Mouse (Mus musculus) liver, embryonic 14.5 days (tissue): ENCODE measurements at regions not wholly inside any gene's neighbourhood (a gene's known extent, or its start where the extent isn't known, plus 50 kb on each side); places are given as distances from the start of the nearest gene placed in this dataset.

Experiments used
- ATAC-seq: fragments of 200-750 bp; cut with Nextera tagmentation; 2 replicates; pipeline ENCODE4 v1.8.0; 2017; ENCODE audit warnings: moderate number of reproducible peaks, mild to moderate bottlenecking, moderate library complexity; ENCODE audit not compliant: insufficient read depth
- DNase-seq, 3 experiments: peaks; one replicate each; pipeline ENCODE4 v3.0.0-alpha.2; 2012 to 2013; ENCODE audit warnings: low read depth in 3 of 3, low spot score in 3 of 3
- H3K27ac ChIP-seq: fragments of 300-500 bp; sonication (generic); 2 replicates; pipeline ENCODE4 v1.5.1; 2014; ENCODE audit warnings: moderate library complexity, mild to moderate bottlenecking, control low read depth, inconsistent platforms
- H3K27me3 ChIP-seq: fragments of 300-500 bp; sonication (generic); 2 replicates; pipeline ENCODE4 v1.6.1; 2014; ENCODE audit warnings: mild to moderate bottlenecking, low read length, moderate library complexity; ENCODE audit not compliant: control insufficient read depth, insufficient read depth
- H3K36me3 ChIP-seq: fragments of 300-500 bp; sonication (generic); replicated peaks from 2 replicates; pipeline ENCODE4 v1.6.1; 2014; ENCODE audit warnings: low read depth; ENCODE audit not compliant: control insufficient read depth, insufficient read depth
- H3K4me1 ChIP-seq, 2 experiments: fragments of 200-500 bp in 1 of 2; fragments of 300-500 bp in 1 of 2; sonication (generic) in 1 of 2; replicated peaks; 2 replicates each; pipeline ENCODE4 v1.6.1; 2012 to 2014; ENCODE audit warnings: antibody characterized with exemption in 1 of 2, inconsistent platforms in 1 of 2, low read length in 1 of 2; ENCODE audit not compliant: control insufficient read depth in 2 of 2, insufficient read depth in 2 of 2
- H3K4me2 ChIP-seq: fragments of 300-500 bp; sonication (generic); 2 replicates; pipeline ENCODE4 v1.6.1; 2014; ENCODE audit warnings: low read depth, mild to moderate bottlenecking, control low read depth, moderate library complexity
- H3K4me3 ChIP-seq, 2 experiments: fragments of 200-500 bp in 1 of 2; fragments of 300-500 bp in 1 of 2; sonication (generic) in 1 of 2; 2 replicates each; pipeline ENCODE4 v1.5.1; 2012 to 2014; ENCODE audit warnings: low read depth in 2 of 2, low read length in 2 of 2, mild to moderate bottlenecking in 2 of 2, control low read depth in 1 of 2, inconsistent platforms in 1 of 2, moderate library complexity in 1 of 2; ENCODE audit not compliant: insufficient read depth in 1 of 2
- H3K9ac ChIP-seq: fragments of 300-500 bp; sonication (generic); replicated peaks from 2 replicates; pipeline ENCODE4 v1.6.1; 2014; ENCODE audit warnings: mild to moderate bottlenecking, control low read depth, moderate library complexity
- H3K9me3 ChIP-seq: fragments of 300-500 bp; sonication (generic); 2 replicates; pipeline ENCODE4 v1.6.1; 2016; ENCODE audit warnings: low read length, mixed read lengths; ENCODE audit not compliant: control insufficient read depth
- CTCF ChIP-seq: IDR thresholded peaks from 2 replicates; pipeline ENCODE4 v1.5.1; 2016; ENCODE audit warnings: antibody characterized with exemption, low read depth, control low read depth
- EP300 ChIP-seq: IDR thresholded peaks from 2 replicates; pipeline ENCODE4 v1.6.1; 2016; ENCODE audit warnings: antibody characterized with exemption, low read depth
- WGBS: fragments of 180-500 bp; shearing (Covaris S2); extraction: QIAGEN DNeasy Blood & Tissue Kit; methylation state at CpG from one replicate; pipeline ENCODE4 v1.1.7; 2014; ENCODE audit not compliant: insufficient replicate concordance; 5-methylcytosine and 5-hydroxymethylcytosine counted together

GRCm38 (mm10) chr2:131706565-131706964 lies 144.5 kb upstream of the Adra1d start:
- 52% methylated on average over 4 of the region's 4 CpGs for WGBS
- H3K27ac ChIP-seq, result no peak overlapping the region
- no peaks in the 10 kb centered on the region for H3K27me3 ChIP-seq
- no peak for DNase-seq
- TF ChIP-seq EP300 (no peak), CTCF (no peak)
- no peak overlapping the region for H3K4me3 ChIP-seq
- H3K4me2 ChIP-seq, result no peak overlapping the region
- no peaks in the 10 kb centered on the region for H3K36me3 ChIP-seq
- no peak for ATAC-seq
- no peaks in the 10 kb centered on the region for H3K4me1 ChIP-seq
- H3K9ac ChIP-seq, result no peak overlapping the region
- H3K9me3 ChIP-seq, result no peaks in the 10 kb centered on the region

GRCm38 (mm10) chr2:131704406-131704805 lies 142.3 kb upstream of the Adra1d start:
- TF ChIP-seq CTCF (no peak), EP300 (no peak)
- H3K36me3 ChIP-seq, result no peaks in the 10 kb centered on the region
- no peaks in the 10 kb centered on the region for H3K27me3 ChIP-seq
- H3K4me1 ChIP-seq, result no peaks in the 10 kb centered on the region
- DNase-seq (no peak), ATAC-seq (no peak)
- no peak overlapping the region for H3K27ac ChIP-seq
- H3K9me3 ChIP-seq, result no peaks in the 10 kb centered on the region
- H3K9ac ChIP-seq, result no peak overlapping the region
- H3K4me3 ChIP-seq, result no peak overlapping the region
- H3K4me2 ChIP-seq, result no peak overlapping the region

GRCm38 (mm10) chr2:131702146-131702545 lies 140.1 kb upstream of the Adra1d start:
- WGBS, result 43% methylated on average over 4 of the region's 4 CpGs
- H3K9ac ChIP-seq, result no peak overlapping the region

GRCm38 (mm10) chr2:131699798-131700197 lies 137.7 kb upstream of the Adra1d start:
- no peaks in the 10 kb centered on the region for H3K36me3 ChIP-seq
- H3K4me3 ChIP-seq, result no peak overlapping the region
- no peak overlapping the region for H3K4me2 ChIP-seq
- TF ChIP-seq CTCF, result no peak
- TF ChIP-seq EP300, result no peak
- no peak overlapping the region for H3K9ac ChIP-seq
- H3K9me3 ChIP-seq, result no peaks in the 10 kb centered on the region
- no peak for ATAC-seq
- no peaks in the 10 kb centered on the region for H3K4me1 ChIP-seq
- no peak overlapping the region for H3K27ac ChIP-seq
- DNase-seq, result no peak
- WGBS, result 44% methylated on average over 3 of the region's 3 CpGs
- no peaks in the 10 kb centered on the region for H3K27me3 ChIP-seq

More at GRCm38 (mm10) chr2:131702146-131702545, 140.1 kb upstream of the Adra1d start:
- Histone ChIP-seq H3K4me3 (no peak overlapping the region), H3K27me3 (no peaks in the 10 kb centered on the region), H3K4me2 (no peak overlapping the region), H3K27ac (no peak overlapping the region), H3K4me1 (no peaks in the 10 kb centered on the region), H3K9me3 (no peaks in the 10 kb centered on the region), H3K36me3 (no peaks in the 10 kb centered on the region)
- ATAC-seq (no peak), DNase-seq (no peak)
- no peak for TF ChIP-seq CTCF
- TF ChIP-seq EP300, result no peak

- no peak overlapping the region for H3K4me3 ChIP-seq
- no peak overlapping the region for H3K4me2 ChIP-seq
- ATAC-seq (no peak), DNase-seq (no peak)
- no peak for TF ChIP-seq EP300
- no peak for TF ChIP-seq CTCF
- H3K4me1 ChIP-seq, result no peaks in the 10 kb centered on the region
- no peaks in the 10 kb centered on the region for H3K36me3 ChIP-seq
- no peaks in the 10 kb centered on the region for H3K9me3 ChIP-seq
- no peak overlapping the region for H3K27ac ChIP-seq
- WGBS, result 57% methylated on average over 5 of the region's 5 CpGs
- H3K27me3 ChIP-seq, result no peaks in the 10 kb centered on the region
- no peak overlapping the region for H3K9ac ChIP-seq
These were observed 136.2 kb upstream of the Adra1d start for GRCm38 (mm10) chr2:131698008-131698965.
